Mouse (Mus musculus) T-helper 1 cell (primary cell): Measurements from ENCODE around the gene Hist1h3d.
"Not testable (repeated sequence)": the region's sequence is repeated elsewhere in the genome, so short reads cannot be mapped to it uniquely, and the experiment has no call there.

Experiments
- in situ Hi-C: fragments of 300-600 bp; cut with MboI, MseI; formaldehyde crosslinking; loops from one replicate; pipeline ENCODE4 v1.15.1; 2025; ENCODE audit warnings: high pct_unique_total_duplicates

Hist1h3d gene

DNA sequence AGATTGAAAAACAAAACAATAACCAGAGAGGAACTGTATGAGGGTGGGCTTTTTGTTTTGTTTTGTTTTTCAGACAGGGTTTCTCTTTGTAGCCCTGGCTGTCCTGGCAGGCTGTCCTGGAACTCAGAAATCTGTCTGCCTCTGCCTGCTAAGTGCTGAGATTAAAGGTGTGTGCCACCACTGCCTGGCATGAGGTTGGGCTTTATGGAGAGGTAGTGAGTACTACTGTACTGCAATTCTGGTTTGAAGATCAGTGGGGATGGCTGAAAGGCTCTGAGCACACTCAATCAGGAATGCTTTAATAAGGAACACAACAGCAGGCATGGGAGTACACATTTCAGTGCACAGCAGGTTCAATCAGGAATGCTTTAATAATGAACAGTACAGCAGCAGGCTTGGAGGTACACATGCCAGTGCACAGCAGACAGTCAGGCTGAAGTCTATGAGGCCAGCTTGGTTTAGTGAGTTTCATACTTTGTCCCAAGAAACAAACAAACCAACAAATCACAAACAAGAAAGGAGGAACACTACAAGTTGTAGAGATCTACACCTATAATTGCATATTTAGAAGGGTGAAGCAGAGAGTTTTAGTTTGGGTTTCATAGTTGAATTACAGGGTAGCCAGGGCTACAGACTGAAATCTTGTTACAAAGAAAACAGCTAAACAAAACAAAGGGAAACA, 8.0 kb downstream of the Hist1h3d start:
- in situ Hi-C loops = no loop called here

GRCm38 (mm10) chr13:23584331-23584730, 8.8 kb downstream of the Hist1h3d start:
- in situ Hi-C loops = no loop called here

DNA sequence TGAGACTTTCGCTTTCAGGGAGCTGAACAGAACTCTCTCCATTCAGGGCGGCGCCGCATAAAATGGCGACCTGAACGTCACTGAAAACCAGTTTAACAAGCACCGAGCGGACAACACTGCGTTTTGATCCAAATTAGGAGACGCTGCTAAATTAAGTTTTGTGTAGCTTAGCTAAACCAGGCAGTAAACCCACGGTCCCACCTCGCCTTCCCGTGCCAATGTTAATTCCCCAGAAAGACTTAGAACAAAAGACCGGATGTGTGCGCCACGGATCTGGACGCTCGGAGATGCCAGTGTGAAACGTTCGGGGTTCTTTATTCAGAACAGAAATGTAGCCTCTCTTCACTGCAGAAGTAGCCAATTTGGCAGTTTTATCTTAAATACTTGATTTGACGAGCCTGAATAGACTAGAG, 9.5 kb downstream of the Hist1h3d start:
- in situ Hi-C loops = no loop called here

DNA sequence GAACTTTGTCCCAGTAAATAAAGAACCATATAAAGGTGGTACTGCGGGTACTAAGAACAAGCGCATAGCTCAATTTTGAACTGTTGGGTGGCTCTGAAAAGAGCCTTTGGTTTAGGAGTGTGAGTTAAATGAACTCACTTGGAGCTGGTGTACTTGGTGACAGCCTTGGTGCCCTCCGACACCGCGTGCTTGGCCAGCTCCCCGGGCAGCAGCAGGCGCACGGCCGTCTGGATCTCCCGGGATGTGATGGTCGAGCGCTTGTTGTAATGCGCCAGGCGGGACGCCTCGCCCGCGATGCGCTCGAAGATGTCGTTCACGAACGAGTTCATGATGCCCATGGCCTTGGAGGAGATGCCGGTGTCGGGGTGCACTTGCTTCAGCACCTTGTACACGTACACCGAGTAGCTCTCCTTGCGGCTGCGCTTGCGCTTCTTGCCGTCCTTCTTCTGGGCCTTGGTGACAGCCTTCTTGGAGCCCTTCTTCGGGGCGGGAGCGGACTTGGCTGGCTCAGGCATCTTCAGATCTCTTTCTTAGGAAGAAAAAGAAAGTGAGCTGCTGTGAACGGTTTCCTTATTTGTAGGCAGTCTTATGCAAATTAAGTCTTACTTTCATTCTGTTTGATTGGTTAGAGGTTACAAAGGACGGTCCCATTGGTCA, 10.0 kb downstream of the Hist1h3d start:
- in situ Hi-C loops = not testable (repeated sequence)

GRCm38 (mm10) chr13:23586099-23586939, 10.8 kb downstream of the Hist1h3d start:
- in situ Hi-C loops = no loop called here

DNA sequence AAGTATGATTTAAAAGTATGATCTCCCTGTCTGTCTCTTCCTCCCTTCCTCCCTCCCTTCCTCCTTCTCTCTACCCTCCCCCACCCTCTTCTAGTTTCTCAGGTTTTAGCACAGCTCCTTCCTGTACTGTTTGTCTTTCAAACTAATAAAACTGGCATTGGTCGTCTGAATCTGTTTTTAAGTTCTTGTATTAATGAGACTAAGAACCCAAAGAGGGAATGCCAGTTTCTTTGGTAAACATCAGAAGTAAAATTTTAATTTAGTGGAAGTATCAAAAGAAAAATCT, 11.3 kb downstream of the Hist1h3d start:
- in situ Hi-C loops = no loop called here

GRCm38 (mm10) chr13:23591206-23591605, 15.6 kb downstream of the Hist1h3d start:
- in situ Hi-C loops = loop anchor here (5.0 kb wide), 1 partner anchor 159 kb away; no protein-coding TSS in a partner anchor

GRCm38 (mm10) chr13:23591886-23592285, 16.3 kb downstream of the Hist1h3d start:
- in situ Hi-C loops = loop anchor here (5.0 kb wide), 1 partner anchor 160 kb away; no protein-coding TSS in a partner anchor

DNA sequence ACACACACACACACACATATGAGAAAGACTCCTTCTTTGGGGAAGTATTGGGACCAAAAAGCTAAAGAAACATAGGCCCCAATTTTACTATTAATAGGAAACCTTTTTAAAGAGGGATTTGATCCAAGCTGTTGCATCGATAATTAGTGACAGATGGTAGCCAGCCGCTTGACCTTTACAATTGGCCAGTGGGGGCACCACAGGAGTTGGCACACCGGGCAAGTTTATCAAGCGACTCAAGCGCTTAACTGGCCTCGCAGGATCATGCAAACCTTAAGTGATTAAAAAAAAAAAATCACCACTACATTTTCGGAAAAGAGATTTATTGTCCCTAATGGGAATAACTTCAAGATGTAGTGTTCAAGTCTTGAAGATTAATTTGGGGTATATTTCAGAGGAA, 17.1 kb downstream of the Hist1h3d start:
- in situ Hi-C loops = loop anchor here (5.0 kb wide), 1 partner anchor 160 kb away; no protein-coding TSS in a partner anchor

GRCm38 (mm10) chr13:23593051-23593770, 17.6 kb downstream of the Hist1h3d start:
- in situ Hi-C loops = loop anchor here (5.0 kb wide), 1 partner anchor 161 kb away; no protein-coding TSS in a partner anchor

GRCm38 (mm10) chr13:23595185-23595584, 19.6 kb downstream of the Hist1h3d start:
- in situ Hi-C loops = no loop called here

GRCm38 (mm10) chr13:23595622-23596372, 20.2 kb downstream of the Hist1h3d start:
- in situ Hi-C loops = no loop called here

GRCm38 (mm10) chr13:23597957-23598356, 22.4 kb downstream of the Hist1h3d start:
- in situ Hi-C loops = no loop called here

DNA sequence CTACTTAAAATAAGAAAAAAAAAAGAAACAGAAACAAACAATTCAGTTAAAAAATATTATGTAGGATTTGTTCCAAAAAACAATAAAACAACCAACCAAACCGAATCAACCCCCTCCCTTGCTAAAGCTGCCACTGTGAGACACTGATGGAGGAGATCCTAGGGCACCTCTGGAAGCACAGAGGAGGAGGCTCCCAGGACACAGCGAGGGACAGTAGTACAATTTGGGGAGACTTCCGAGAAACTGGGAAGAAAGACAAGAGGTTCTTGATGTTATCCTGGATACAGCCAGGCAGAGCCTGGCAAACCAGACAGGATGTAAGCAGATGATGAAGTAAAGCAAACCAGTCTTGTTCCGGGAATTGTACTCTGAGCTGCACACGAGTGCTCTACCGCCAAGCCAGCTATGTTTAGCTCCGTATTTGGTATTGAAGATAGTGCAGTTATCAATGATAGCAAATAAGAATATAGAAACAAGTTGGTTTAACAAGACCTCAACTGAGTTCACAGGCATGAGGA, 27.7 kb downstream of the Hist1h3d start:
- in situ Hi-C loops = loop anchor here (10.0 kb wide), 2 partner anchors 748 to 1402 kb away; partner anchors contain the start of gene Vmn1r211

DNA sequence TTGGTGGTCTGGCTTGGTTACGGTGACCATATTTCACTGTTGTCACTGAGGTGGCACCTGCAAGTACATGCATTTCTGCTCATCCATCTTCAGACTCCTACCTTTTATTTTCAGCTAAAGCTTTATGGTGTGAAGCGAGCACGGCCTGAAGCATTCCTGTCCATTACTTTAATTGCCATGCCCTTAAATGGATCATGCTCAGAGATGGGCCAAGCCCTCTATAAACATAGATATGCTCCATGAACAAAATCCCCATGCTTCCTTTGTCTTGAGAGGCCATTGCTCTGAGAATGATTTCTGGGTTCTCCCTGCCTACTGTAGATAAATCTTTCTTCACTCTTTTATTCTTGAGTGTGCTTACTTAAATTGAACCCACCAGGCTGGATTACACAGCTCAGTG, 28.9 kb downstream of the Hist1h3d start:
- in situ Hi-C loops = loop anchor here (10.0 kb wide), 2 partner anchors 750 to 1400 kb away; partner anchors contain the start of gene Vmn1r211

- in situ Hi-C loops = loop anchor here (10.0 kb wide), 2 partner anchors 750 to 1400 kb away; partner anchors contain the start of gene Vmn1r211
Observed at GRCm38 (mm10) chr13:23605052-23605451, 29.5 kb downstream of the Hist1h3d start.

- in situ Hi-C loops = loop anchor here (10.0 kb wide), 2 partner anchors 754 to 1396 kb away; partner anchors contain the start of gene Vmn1r211
Observed at GRCm38 (mm10) chr13:23609209-23609608, 33.6 kb downstream of the Hist1h3d start.

DNA sequence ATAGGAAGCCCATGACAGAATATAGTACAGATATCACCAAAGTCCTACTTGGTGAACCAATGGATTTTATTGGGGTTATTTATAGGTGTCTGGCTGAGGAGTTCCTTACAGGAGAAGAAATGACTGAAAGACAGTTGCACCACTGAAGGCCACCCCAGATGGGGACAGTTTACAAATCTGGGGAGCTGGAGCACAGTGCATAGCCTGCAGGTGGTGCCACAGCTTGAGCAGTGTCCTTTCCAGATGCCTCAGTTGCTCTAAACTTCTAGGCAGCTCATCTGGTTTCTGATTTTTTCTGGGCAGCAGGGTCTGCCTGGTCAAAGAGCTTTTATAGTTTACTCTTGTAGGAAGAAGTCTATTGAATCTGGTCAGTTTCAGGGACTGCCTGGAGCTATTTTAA, 34.3 kb downstream of the Hist1h3d start:
- in situ Hi-C loops = loop anchor here (10.0 kb wide), 2 partner anchors 755 to 1395 kb away; partner anchors contain the start of gene Vmn1r211

GRCm38 (mm10) chr13:23610393-23610792, 34.8 kb downstream of the Hist1h3d start:
- in situ Hi-C loops = no loop called here

DNA sequence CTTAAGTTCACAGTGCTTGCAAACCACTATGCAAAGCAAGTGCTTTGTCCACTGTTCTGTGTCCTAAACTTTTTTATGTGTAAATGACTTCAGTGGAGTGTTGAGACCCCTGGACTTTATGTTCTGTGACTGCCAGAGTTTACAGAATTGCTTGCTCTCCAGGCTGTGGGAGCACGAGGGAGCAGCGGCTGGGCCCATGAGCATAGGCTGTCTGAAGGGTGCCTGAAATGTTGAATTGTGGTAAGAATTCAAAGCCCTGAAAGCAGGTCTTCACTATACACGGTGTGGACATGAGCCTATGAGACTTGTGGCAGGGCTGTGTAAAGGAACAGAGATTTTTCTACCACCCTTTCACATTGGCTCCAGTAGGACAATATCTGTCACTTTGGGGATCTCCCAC, 36.1 kb downstream of the Hist1h3d start:
- in situ Hi-C loops = no loop called here
